Mouse (Mus musculus): ENCODE measurements around the gene Kbtbd7. TPM values are rescaled to one million over a fixed set of nuclear protein-coding genes. Genes with fewer than 3 reads are reported as not detected.
A peak's percentile ranks its signal among the peaks of the same experiment; 100 is the strongest.
"Not testable (repeated sequence)": the region's sequence is repeated elsewhere in the genome, so short reads cannot be mapped to it uniquely, and the experiment has no call there.

Gene Kbtbd7
- polyA plus RNA-seq, 1 experiment, result 1.5 TPM

DNA sequence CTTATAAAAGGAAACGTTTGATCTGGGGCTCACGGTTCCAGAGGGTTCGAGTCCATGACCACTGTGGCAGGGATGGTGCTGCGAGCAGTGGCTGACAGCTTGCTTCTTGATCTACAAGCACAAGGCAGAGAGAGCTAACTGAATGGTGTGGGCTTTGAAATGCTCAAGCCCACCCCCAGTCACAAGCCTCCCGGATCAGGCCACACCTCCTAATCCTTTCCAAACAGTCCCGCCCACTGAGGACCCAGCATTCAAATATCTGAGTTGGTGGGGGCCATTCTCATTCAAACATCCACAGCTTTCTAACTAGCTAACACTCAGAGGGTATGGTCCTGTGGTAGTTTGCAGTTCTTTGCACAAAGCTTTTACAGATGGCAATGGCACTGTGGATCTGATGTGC, 13.2 kb upstream of the Kbtbd7 start:
- H3K4me3 ChIP-seq, result no peak overlapping the region
- TF ChIP-seq MYOD1 (IDR thresholded peaks at IDR 0.05; ENCODE audit: control insufficient read depth in 1 of 3, insufficient read length in 2 of 3, low read depth in 2 of 3) (no peak), SRF (IDR thresholded peaks at IDR 0.05; ENCODE audit: control insufficient read depth, insufficient read length, low read depth) (no peak), CEBPB (IDR thresholded peaks at IDR 0.05; ENCODE audit: insufficient read depth, poor library complexity, severe bottlenecking) (no peak), MAX (IDR thresholded peaks at IDR 0.05; ENCODE audit: low read depth) (no peak), TCF12 (IDR thresholded peaks at IDR 0.05; ENCODE audit: insufficient read depth, poor library complexity, severe bottlenecking) (no peak), REST (IDR thresholded peaks at IDR 0.05; ENCODE audit: insufficient read depth, insufficient read length) (no peak), POLR2AphosphoS2 (IDR thresholded peaks at IDR 0.05; ENCODE audit: insufficient read length, low read depth) (no peak), E2F4 (IDR thresholded peaks at IDR 0.05; ENCODE audit: insufficient read depth) (no peak), POLR2A (IDR thresholded peaks at IDR 0.05; ENCODE audit: insufficient read length, low read depth) (no peak), TCF3 (IDR thresholded peaks at IDR 0.05; ENCODE audit: insufficient read length, low read depth) (no peak), MYOG (IDR thresholded peaks at IDR 0.05; ENCODE audit: control insufficient read depth in 1 of 3, insufficient read depth in 1 of 3, insufficient read length in 2 of 3, low read depth in 2 of 3) (no peak), USF1 (IDR thresholded peaks at IDR 0.05; ENCODE audit: low read depth) (no peak)
- H3ac ChIP-seq (ENCODE audit: control insufficient read depth, insufficient read length), result no peak overlapping the region
- H3K27me3 ChIP-seq (ENCODE audit: control insufficient read depth, insufficient read depth, insufficient read length), result no peaks in the 10 kb centered on the region
- no peaks in the 10 kb centered on the region for H3K36me3 ChIP-seq (ENCODE audit: control insufficient read depth, insufficient read depth)
- H3K79me2 ChIP-seq (ENCODE audit: control insufficient read depth, insufficient read depth), result no peaks in the 10 kb centered on the region
- no peak overlapping the region for H3K4me2 ChIP-seq (ENCODE audit: low read depth)

GRCm38 (mm10) chr14:79420083-79420685, 6.1 kb upstream of the Kbtbd7 start:
- Histone ChIP-seq H3K4me3 (no peak overlapping the region), H3K36me3 (ENCODE audit: control insufficient read depth, insufficient read depth) (no peaks in the 10 kb centered on the region), H3K4me2 (ENCODE audit: low read depth) (no peak overlapping the region), H3K79me2 (ENCODE audit: control insufficient read depth, insufficient read depth) (no peaks in the 10 kb centered on the region), H3K27me3 (ENCODE audit: control insufficient read depth, insufficient read depth, insufficient read length) (no peaks in the 10 kb centered on the region), H3ac (ENCODE audit: control insufficient read depth, insufficient read length) (no peak overlapping the region)
- TF ChIP-seq REST (IDR thresholded peaks at IDR 0.05; ENCODE audit: insufficient read depth, insufficient read length) (no peak), SRF (IDR thresholded peaks at IDR 0.05; ENCODE audit: control insufficient read depth, insufficient read length, low read depth) (no peak), POLR2A (IDR thresholded peaks at IDR 0.05; ENCODE audit: insufficient read length, low read depth) (no peak)

GRCm38 (mm10) chr14:79426730-79427365, 537 bp downstream of the Kbtbd7 start:
- not testable (repeated sequence) for H3K4me2 ChIP-seq (ENCODE audit: low read depth); H3K79me2 ChIP-seq (ENCODE audit: control insufficient read depth, insufficient read depth); H3K36me3 ChIP-seq (ENCODE audit: control insufficient read depth, insufficient read depth); H3ac ChIP-seq (ENCODE audit: control insufficient read depth, insufficient read length); H3K27me3 ChIP-seq (ENCODE audit: control insufficient read depth, insufficient read depth, insufficient read length)
- H3K4me3 ChIP-seq, result peak overlapping the region; percentile 17

DNA sequence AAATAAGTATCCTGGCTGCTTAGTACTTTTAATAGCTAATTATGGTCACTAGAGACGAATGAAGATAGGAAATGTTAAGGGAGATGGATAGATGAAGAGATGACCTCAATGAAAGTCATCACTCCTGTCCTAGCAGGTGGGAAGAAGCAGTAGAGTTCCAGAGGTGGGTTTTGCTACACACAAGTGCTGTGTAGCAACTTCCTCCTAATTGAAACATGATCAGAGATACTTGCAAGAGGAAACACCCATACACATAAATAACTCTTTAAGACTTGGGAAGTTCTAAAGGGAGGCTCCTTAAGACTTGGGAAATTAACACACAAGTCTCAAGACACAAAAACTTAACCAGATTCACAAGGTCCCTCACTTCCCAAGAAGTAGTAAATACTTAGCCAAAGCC, 7.8 kb downstream of the Kbtbd7 start:
- H3K27me3 ChIP-seq (ENCODE audit: control insufficient read depth, insufficient read depth, insufficient read length), result no peaks in the 10 kb centered on the region
- H3K4me2 ChIP-seq (ENCODE audit: low read depth), result no peak overlapping the region
- H3K79me2 ChIP-seq (ENCODE audit: control insufficient read depth, insufficient read depth), result no peaks in the 10 kb centered on the region
- no peak overlapping the region for H3ac ChIP-seq (ENCODE audit: control insufficient read depth, insufficient read length)
- no peaks in the 10 kb centered on the region for H3K36me3 ChIP-seq (ENCODE audit: control insufficient read depth, insufficient read depth)
- no peak overlapping the region for H3K4me3 ChIP-seq
- TF ChIP-seq E2F4 (IDR thresholded peaks at IDR 0.05; ENCODE audit: insufficient read depth) (no peak), REST (IDR thresholded peaks at IDR 0.05; ENCODE audit: insufficient read depth, insufficient read length) (no peak), POLR2A (IDR thresholded peaks at IDR 0.05; ENCODE audit: insufficient read length, low read depth) (no peak), MYOD1 (IDR thresholded peaks at IDR 0.05; ENCODE audit: control insufficient read depth in 1 of 3, insufficient read length in 2 of 3, low read depth in 2 of 3) (no peak), USF1 (IDR thresholded peaks at IDR 0.05; ENCODE audit: low read depth) (no peak), TCF12 (IDR thresholded peaks at IDR 0.05; ENCODE audit: insufficient read depth, poor library complexity, severe bottlenecking) (no peak), POLR2AphosphoS2 (IDR thresholded peaks at IDR 0.05; ENCODE audit: insufficient read length, low read depth) (no peak), CEBPB (IDR thresholded peaks at IDR 0.05; ENCODE audit: insufficient read depth, poor library complexity, severe bottlenecking) (no peak), MYOG (IDR thresholded peaks at IDR 0.05; ENCODE audit: control insufficient read depth in 1 of 3, insufficient read depth in 1 of 3, insufficient read length in 2 of 3, low read depth in 2 of 3) (no peak), SRF (IDR thresholded peaks at IDR 0.05; ENCODE audit: control insufficient read depth, insufficient read length, low read depth) (no peak), TCF3 (IDR thresholded peaks at IDR 0.05; ENCODE audit: insufficient read length, low read depth) (no peak), MAX (IDR thresholded peaks at IDR 0.05; ENCODE audit: low read depth) (no peak)

GRCm38 (mm10) chr14:79440655-79441054, 14.3 kb downstream of the Kbtbd7 start:
- no peak overlapping the region for H3K4me3 ChIP-seq

More at GRCm38 (mm10) chr14:79440655-79441054, 14.3 kb downstream of the Kbtbd7 start:
- no peaks in the 10 kb centered on the region for H3K27me3 ChIP-seq (ENCODE audit: control insufficient read depth, insufficient read depth, insufficient read length)
- H3ac ChIP-seq (ENCODE audit: control insufficient read depth, insufficient read length), result no peak overlapping the region
- no peaks in the 10 kb centered on the region for H3K36me3 ChIP-seq (ENCODE audit: control insufficient read depth, insufficient read depth)
- TF ChIP-seq MYOG (IDR thresholded peaks at IDR 0.05; ENCODE audit: control insufficient read depth in 1 of 3, insufficient read depth in 1 of 3, insufficient read length in 2 of 3, low read depth in 2 of 3) (no peak), REST (IDR thresholded peaks at IDR 0.05; ENCODE audit: insufficient read depth, insufficient read length) (no peak), USF1 (IDR thresholded peaks at IDR 0.05; ENCODE audit: low read depth) (no peak), CEBPB (IDR thresholded peaks at IDR 0.05; ENCODE audit: insufficient read depth, poor library complexity, severe bottlenecking) (no peak), SRF (IDR thresholded peaks at IDR 0.05; ENCODE audit: control insufficient read depth, insufficient read length, low read depth) (no peak), MAX (IDR thresholded peaks at IDR 0.05; ENCODE audit: low read depth) (no peak), POLR2AphosphoS2 (IDR thresholded peaks at IDR 0.05; ENCODE audit: insufficient read length, low read depth) (no peak)
- no peaks in the 10 kb centered on the region for H3K79me2 ChIP-seq (ENCODE audit: control insufficient read depth, insufficient read depth)
- no peak overlapping the region for H3K4me2 ChIP-seq (ENCODE audit: low read depth)
